In the genomic region with DNA sequence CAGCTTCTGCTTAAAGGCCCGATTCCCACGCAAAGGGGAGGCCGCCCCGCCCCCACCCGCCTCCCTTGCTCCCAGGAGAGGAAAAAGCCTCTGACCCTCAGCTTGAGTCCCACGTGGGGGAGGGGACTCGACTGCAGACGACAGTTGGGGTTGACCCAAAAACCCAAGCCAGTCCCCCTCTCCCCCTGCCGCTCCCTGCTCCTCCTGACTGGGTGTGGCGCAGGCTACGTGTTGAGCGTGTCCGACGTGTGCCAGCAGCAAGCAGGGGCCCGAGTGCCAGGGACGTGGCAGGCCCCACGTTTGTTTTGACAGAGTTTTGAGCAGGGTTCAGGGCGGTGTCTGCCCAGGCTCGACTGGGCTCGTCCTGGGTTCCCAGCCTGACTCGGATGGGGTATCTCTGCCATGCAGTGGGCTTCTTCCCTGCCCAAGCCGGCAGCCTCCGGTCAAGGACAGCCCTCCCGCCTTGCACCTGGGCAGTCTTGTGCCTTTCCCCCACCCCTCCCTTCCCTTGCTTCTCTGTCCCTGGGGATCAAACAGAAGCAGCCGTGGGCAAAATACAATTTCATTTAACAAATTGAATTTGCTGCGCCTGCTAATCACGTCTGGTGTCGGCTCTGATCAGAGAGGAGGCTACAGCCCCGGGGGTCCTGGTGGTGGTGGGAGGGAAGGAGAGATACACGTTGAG, we compare ENCODE assay signal across 8 mouse cellular contexts. TPM values are rescaled to one million over a fixed set of nuclear protein-coding genes. Genes with fewer than 3 reads are reported as not detected.
DNase-seq lines count a peak whose midpoint lies in the region; ATAC-seq and TF ChIP-seq lines count a peak whose summit lies in the region.

No protein-coding gene starts in this region.

- TF ChIP-seq CTCF in forebrain, postnatal 0 days (IDR thresholded peaks at IDR 0.05; ENCODE audit: low read depth), result no peak

- no peak overlapping the region for H3K4me3 ChIP-seq in forebrain, embryonic 12.5 days (replicated peaks)
- H3K4me3 ChIP-seq in forebrain, postnatal 0 days (ENCODE audit: low read depth, low read length), result no peak overlapping the region
- H3K4me3 ChIP-seq in embryonic facial prominence, embryonic 13.5 days, result peak overlapping the region; percentile 20
- H3K4me3 ChIP-seq in intestine, embryonic 15.5 days (replicated peaks), result peak overlapping the region; percentile 12

- H3K9ac ChIP-seq in forebrain, embryonic 12.5 days, result peak overlapping the region; percentile 9; the same call in 1 of the 2 replicates
- H3K9ac ChIP-seq in forebrain, postnatal 0 days, result no peak overlapping the region
- H3K9ac ChIP-seq in embryonic facial prominence, embryonic 13.5 days, result peak overlapping the region; percentile 52
- H3K9ac ChIP-seq in intestine, embryonic 15.5 days, result peak overlapping the region; percentile 36; the same call in 1 of the 2 replicates

- no peak for DNase-seq in forebrain, postnatal 0 days
- peak; percentile 45 for DNase-seq in lung, postnatal 36 days
- DNase-seq in frontal cortex, postnatal 25 days (ENCODE audit: low spot score in 2 of 2), result no peak
- DNase-seq in layer of hippocampus, postnatal 36 days, result no peak

- H3K36me3 ChIP-seq in forebrain, embryonic 12.5 days (replicated peaks), result peaks cover 36% of the 10 kb centered on the region
- peaks cover 9% of the 10 kb centered on the region for H3K36me3 ChIP-seq in forebrain, postnatal 0 days (ENCODE audit: insufficient read depth)
- H3K36me3 ChIP-seq in embryonic facial prominence, embryonic 13.5 days, result peaks cover 37% of the 10 kb centered on the region
- H3K36me3 ChIP-seq in intestine, embryonic 15.5 days, result peaks cover 24% of the 10 kb centered on the region

- 7% methylated on average over 30 of the region's 30 CpGs for WGBS in forebrain, embryonic 12.5 days
- WGBS in forebrain, postnatal 0 days, result 15% methylated on average over 30 of the region's 30 CpGs
- 7% methylated on average over 30 of the region's 30 CpGs for WGBS in embryonic facial prominence, embryonic 13.5 days
- 18% methylated on average over 30 of the region's 30 CpGs for WGBS in intestine, embryonic 15.5 days

- H3K27me3 ChIP-seq in forebrain, embryonic 12.5 days, result peaks cover 64% of the 10 kb centered on the region
- H3K27me3 ChIP-seq in forebrain, postnatal 0 days (ENCODE audit: insufficient read depth, low read length), result 0 out of 2 replicates have a peak, but pooled peaks cover 10% of the 10 kb centered on the region
- H3K27me3 ChIP-seq in embryonic facial prominence, embryonic 13.5 days, result peaks cover 73% of the 10 kb centered on the region
- H3K27me3 ChIP-seq in intestine, embryonic 15.5 days (replicated peaks), result peaks cover 39% of the 10 kb centered on the region

- peaks cover 74% of the 10 kb centered on the region for H3K4me1 ChIP-seq in forebrain, embryonic 12.5 days
- H3K4me1 ChIP-seq in forebrain, postnatal 0 days (ENCODE audit: insufficient read depth), result peaks cover 19% of the 10 kb centered on the region; the same call in 1 of the 2 replicates
- H3K4me1 ChIP-seq in embryonic facial prominence, embryonic 13.5 days, result peaks cover 70% of the 10 kb centered on the region
- H3K4me1 ChIP-seq in intestine, embryonic 15.5 days (replicated peaks), result peaks cover 73% of the 10 kb centered on the region

- no peaks in the 10 kb centered on the region for H3K9me3 ChIP-seq in forebrain, embryonic 12.5 days
- no peaks in the 10 kb centered on the region for H3K9me3 ChIP-seq in forebrain, postnatal 0 days (ENCODE audit: low read length)
- H3K9me3 ChIP-seq in embryonic facial prominence, embryonic 13.5 days, result no peaks in the 10 kb centered on the region
- H3K9me3 ChIP-seq in intestine, embryonic 15.5 days, result no peaks in the 10 kb centered on the region

- H3K4me2 ChIP-seq in forebrain, embryonic 12.5 days, result peak overlapping the region; percentile 31
- H3K4me2 ChIP-seq in forebrain, postnatal 0 days (ENCODE audit: low read depth), result no peak overlapping the region
- peak overlapping the region; percentile 97 for H3K4me2 ChIP-seq in embryonic facial prominence, embryonic 13.5 days
- H3K4me2 ChIP-seq in intestine, embryonic 15.5 days (replicated peaks), result peak overlapping the region; percentile 52

- H3K27ac ChIP-seq in forebrain, embryonic 12.5 days, result peak overlapping the region; percentile 63
- no peak overlapping the region for H3K27ac ChIP-seq in forebrain, postnatal 0 days (ENCODE audit: low read depth, low read length)
- 0 out of 2 replicates have a peak overlapping the region, but pooled peaks have one; percentile 3 for H3K27ac ChIP-seq in embryonic facial prominence, embryonic 13.5 days
- H3K27ac ChIP-seq in intestine, embryonic 15.5 days, result peak overlapping the region; percentile 52

- ATAC-seq in forebrain, embryonic 12.5 days (ENCODE audit: low FRiP score), result no peak
- no peak for ATAC-seq in forebrain, postnatal 0 days
- ATAC-seq in embryonic facial prominence, embryonic 13.5 days (ENCODE audit: insufficient number of reproducible peaks, insufficient read depth, low FRiP score, low TSS enrichment, low read depth), result no peak
- ATAC-seq in intestine, embryonic 15.5 days, result peak; percentile 68
- no peak for ATAC-seq in granulocyte monocyte progenitor cell, adult 5-6 weeks (replicated peaks; ENCODE audit: poor library complexity, severe bottlenecking)

RNA-seq across cellular contexts. Expression of a gene that starts 2.0 kb away (rescaled TPM):
- 5.9 and 9.0 TPM in 2 replicates for polyA plus RNA-seq in forebrain, embryonic 12.5 days (2016; fragmentation: Nextera tagmentation; extraction: Ambion mirVana)
- 4.9 and 15.5 TPM in 2 replicates for total RNA-seq in forebrain, postnatal 0 days (2014; rRNA removed)
- 15.2 and 15.5 TPM in 2 replicates for polyA plus RNA-seq in forebrain, postnatal 0 days (2015; fragmentation: Nextera tagmentation; extraction: Ambion mirVana)
- 20.0 and 32.7 TPM in 2 replicates for polyA plus RNA-seq in embryonic facial prominence, embryonic 13.5 days (2015; fragmentation: Nextera tagmentation; extraction: Ambion mirVana)
- polyA plus RNA-seq in intestine, embryonic 15.5 days (2015; fragmentation: Nextera tagmentation; extraction: Ambion mirVana), result 52.7 and 53.8 TPM in 2 replicates
- total RNA-seq in layer of hippocampus, postnatal 36 days (2021), result 1 to 10 TPM; 3.5 to 4.8 TPM
- 1.2 TPM in 1 of 2 replicates, not detected in the other for total RNA-seq in granulocyte monocyte progenitor cell, adult 5-6 weeks (2014; fragmentation: Nextera tagmentation)
- not detected in 2 replicates for total RNA-seq in granulocyte monocyte progenitor cell, adult 5-6 weeks (2017)

RNA-seq across cellular contexts. Expression of a gene that starts 5.5 kb away (rescaled TPM):
- 103 and 105 TPM in 2 replicates for polyA plus RNA-seq in forebrain, embryonic 12.5 days (2016; fragmentation: Nextera tagmentation; extraction: Ambion mirVana)
- 31.5 and 43.8 TPM in 2 replicates for total RNA-seq in forebrain, postnatal 0 days (2014; rRNA removed)
- polyA plus RNA-seq in forebrain, postnatal 0 days (2015; fragmentation: Nextera tagmentation; extraction: Ambion mirVana), result 39.0 and 39.9 TPM in 2 replicates
- polyA plus RNA-seq in embryonic facial prominence, embryonic 13.5 days (2015; fragmentation: Nextera tagmentation; extraction: Ambion mirVana), result 81.7 and 92.3 TPM in 2 replicates
- polyA plus RNA-seq in intestine, embryonic 15.5 days (2015; fragmentation: Nextera tagmentation; extraction: Ambion mirVana), result 147 and 149 TPM in 2 replicates
- 10 to 100 TPM; 27.4 to 29.9 TPM for total RNA-seq in layer of hippocampus, postnatal 36 days (2021)
- total RNA-seq in granulocyte monocyte progenitor cell, adult 5-6 weeks (2014; fragmentation: Nextera tagmentation), result 126 and 187 TPM in 2 replicates
- total RNA-seq in granulocyte monocyte progenitor cell, adult 5-6 weeks (2017), result 102 and 103 TPM in 2 replicates

RNA-seq across cellular contexts. Expression of a gene that starts 15.2 kb away (rescaled TPM):
- 1.2 and 1.8 TPM in 2 replicates for polyA plus RNA-seq in forebrain, embryonic 12.5 days (2016; fragmentation: Nextera tagmentation; extraction: Ambion mirVana)
- 0.85 and 1.7 TPM in 2 replicates for total RNA-seq in forebrain, postnatal 0 days (2014; rRNA removed)
- polyA plus RNA-seq in forebrain, postnatal 0 days (2015; fragmentation: Nextera tagmentation; extraction: Ambion mirVana), result 0.20 and 0.50 TPM in 2 replicates
- 2.0 and 3.2 TPM in 2 replicates for polyA plus RNA-seq in embryonic facial prominence, embryonic 13.5 days (2015; fragmentation: Nextera tagmentation; extraction: Ambion mirVana)
- polyA plus RNA-seq in intestine, embryonic 15.5 days (2015; fragmentation: Nextera tagmentation; extraction: Ambion mirVana), result 0.41 and 0.74 TPM in 2 replicates
- 1 to 10 TPM; 3.0 to 3.7 TPM for total RNA-seq in layer of hippocampus, postnatal 36 days (2021)
- total RNA-seq in granulocyte monocyte progenitor cell, adult 5-6 weeks (2014; fragmentation: Nextera tagmentation), result 0.90 TPM in 1 of 2 replicates, not detected in the other
- 0.13 and 0.26 TPM in 2 replicates for total RNA-seq in granulocyte monocyte progenitor cell, adult 5-6 weeks (2017)

RNA-seq across cellular contexts. Expression of a gene that starts 17.6 kb away (rescaled TPM):
- polyA plus RNA-seq in forebrain, embryonic 12.5 days (2016; fragmentation: Nextera tagmentation; extraction: Ambion mirVana), result 60.0 and 62.4 TPM in 2 replicates
- total RNA-seq in forebrain, postnatal 0 days (2014; rRNA removed), result 2.1 and 2.2 TPM in 2 replicates
- 19.9 and 22.6 TPM in 2 replicates for polyA plus RNA-seq in forebrain, postnatal 0 days (2015; fragmentation: Nextera tagmentation; extraction: Ambion mirVana)
- polyA plus RNA-seq in embryonic facial prominence, embryonic 13.5 days (2015; fragmentation: Nextera tagmentation; extraction: Ambion mirVana), result 3.0 and 3.9 TPM in 2 replicates
- 4.9 and 5.7 TPM in 2 replicates for polyA plus RNA-seq in intestine, embryonic 15.5 days (2015; fragmentation: Nextera tagmentation; extraction: Ambion mirVana)
- total RNA-seq in layer of hippocampus, postnatal 36 days (2021), result 1 to 10 TPM; 1.3 to 1.7 TPM
- total RNA-seq in granulocyte monocyte progenitor cell, adult 5-6 weeks (2014; fragmentation: Nextera tagmentation), result not detected in 2 replicates
- not detected in 2 replicates for total RNA-seq in granulocyte monocyte progenitor cell, adult 5-6 weeks (2017)

Comparison
In these comparisons a context has a peak if more than half of its experiments do, and no peak if none do; other contexts are left out.
1. H3K4me3 ChIP-seq: peak in embryonic facial prominence, embryonic 13.5 days (single experiment) and intestine, embryonic 15.5 days (single experiment); none in forebrain, embryonic 12.5 days (single experiment) and forebrain, postnatal 0 days (single experiment).